Mouse (Mus musculus) embryo, embryonic 10.5 days (tissue): ENCODE measurements around the gene Dmxl2.

ENCODE experiments used
- DNase-seq: peaks from one replicate; pipeline ENCODE4 v3.0.0-alpha.2; 2015; ENCODE audit warnings: low spot score

Dmxl2 gene

GRCm38 (mm10) chr9:54501453-54502110, at the start of gene Dmxl2:
Gene Dmxl2 (minus strand): TSS chr9:54501626.
- DNase-seq, result peak; percentile 96

- no peak for DNase-seq
Measured at GRCm38 (mm10) chr9:54549433-54549832, 48.0 kb upstream of the Dmxl2 start.

- peak; percentile 76 for DNase-seq
Measured at GRCm38 (mm10) chr9:54547536-54547935, 46.1 kb upstream of the Dmxl2 start.

- DNase-seq, result no peak
Measured at GRCm38 (mm10) chr9:54544954-54545315, 43.5 kb upstream of the Dmxl2 start.

GRCm38 (mm10) chr9:54544212-54544953, 43.0 kb upstream of the Dmxl2 start:
- DNase-seq, result no peak

GRCm38 (mm10) chr9:54540801-54541200, 39.4 kb upstream of the Dmxl2 start:
- DNase-seq, result no peak

GRCm38 (mm10) chr9:54538684-54539083, 37.3 kb upstream of the Dmxl2 start, which contains the start of gene Sh2d7:
Gene Sh2d7 (plus strand): TSS chr9:54538984.
- DNase-seq, result no peak

- no peak for DNase-seq
Measured at GRCm38 (mm10) chr9:54538244-54538643, 36.8 kb upstream of the Dmxl2 start.

GRCm38 (mm10) chr9:54537480-54537879, 36.1 kb upstream of the Dmxl2 start:
- no peak for DNase-seq

GRCm38 (mm10) chr9:54537030-54537429, 35.6 kb upstream of the Dmxl2 start:
- DNase-seq, result no peak

GRCm38 (mm10) chr9:54536236-54536635, 34.8 kb upstream of the Dmxl2 start:
- DNase-seq, result no peak

- no peak for DNase-seq
Measured at GRCm38 (mm10) chr9:54533975-54534374, 32.5 kb upstream of the Dmxl2 start.

- no peak for DNase-seq
Measured at GRCm38 (mm10) chr9:54532926-54533325, 31.5 kb upstream of the Dmxl2 start.

GRCm38 (mm10) chr9:54531421-54531820, 30.0 kb upstream of the Dmxl2 start:
- DNase-seq, result no peak

GRCm38 (mm10) chr9:54530836-54531235, 29.4 kb upstream of the Dmxl2 start:
- no peak for DNase-seq

- no peak for DNase-seq
Measured at GRCm38 (mm10) chr9:54529950-54530349, 28.5 kb upstream of the Dmxl2 start.

- no peak for DNase-seq
Measured at GRCm38 (mm10) chr9:54527694-54528093, 26.3 kb upstream of the Dmxl2 start.

- DNase-seq, result no peak
Measured at GRCm38 (mm10) chr9:54520286-54520685, 18.9 kb upstream of the Dmxl2 start.

- no peak for DNase-seq
Measured at GRCm38 (mm10) chr9:54518921-54519320, 17.5 kb upstream of the Dmxl2 start.

- DNase-seq, result no peak
Measured at GRCm38 (mm10) chr9:54515991-54516390, 14.6 kb upstream of the Dmxl2 start.

- DNase-seq, result peak; percentile 18
Measured at GRCm38 (mm10) chr9:54502873-54503272, 1.4 kb upstream of the Dmxl2 start.

GRCm38 (mm10) chr9:54502111-54502495, 677 bp upstream of the Dmxl2 start:
- no peak for DNase-seq

- DNase-seq, result peak; percentile 43
Measured at GRCm38 (mm10) chr9:54500832-54501452, 484 bp downstream of the Dmxl2 start.
